Mouse (Mus musculus): ENCODE results near the gene Gm20807. TPM values are rescaled to one million over a fixed set of nuclear protein-coding genes. Genes with fewer than 3 reads are reported as not detected.
"Not testable (repeated sequence)": the region's sequence is repeated elsewhere in the genome, so short reads cannot be mapped to it uniquely, and the experiment has no call there.

The Gm20807 gene
- polyA plus RNA-seq (2015; fragmentation: Nextera tagmentation; extraction: Ambion mirVana) = not detected in 2 replicates

GRCm38 (mm10) chrY:13042591-13042990, at the start of gene Gm20807:
TSS of gene Gm20807 (plus strand) at chrY:13042891.
- H3K27ac ChIP-seq (ENCODE audit: low read length); H3K4me1 ChIP-seq (ENCODE audit: insufficient read depth, low read length); H3K9ac ChIP-seq (replicated peaks; ENCODE audit: low read length); H3K36me3 ChIP-seq (ENCODE audit: insufficient read depth, low read length); H3K4me2 ChIP-seq (replicated peaks; ENCODE audit: low read depth, low read length); H3K27me3 ChIP-seq (ENCODE audit: insufficient read depth, low read length); H3K9me3 ChIP-seq (ENCODE audit: low read length); ATAC-seq (ENCODE audit: low FRiP score, low TSS enrichment); H3K4me3 ChIP-seq (ENCODE audit: low read length): not testable (repeated sequence)

Other genes starting within 250 kb of the Gm20807 start
- gene Gm21891, start 90.6 kb downstream of the Gm20807 start, polyA plus RNA-seq (2015; fragmentation: Nextera tagmentation; extraction: Ambion mirVana) = not detected in 2 replicates
- gene Gm21425, start 119.1 kb downstream of the Gm20807 start, polyA plus RNA-seq (2015; fragmentation: Nextera tagmentation; extraction: Ambion mirVana) = not detected in 2 replicates
- gene Gm21828, start 181.0 kb downstream of the Gm20807 start, polyA plus RNA-seq (2015; fragmentation: Nextera tagmentation; extraction: Ambion mirVana) = not detected in 2 replicates
- gene Gm21440, start 209.5 kb downstream of the Gm20807 start, polyA plus RNA-seq (2015; fragmentation: Nextera tagmentation; extraction: Ambion mirVana) = not detected in 2 replicates
- not detected in 2 replicates for gene Gm21454, start 209.6 kb downstream of the Gm20807 start, polyA plus RNA-seq (2015; fragmentation: Nextera tagmentation; extraction: Ambion mirVana)

All from kidney, embryonic 16.5 days (tissue).